Mouse (Mus musculus): ENCODE measurements around the gene Dock9.

Gene Dock9

GRCm38 (mm10) chr14:121791112-121791511 is 6.5 kb downstream of the Dock9 start:
- DNase-seq: peak; percentile 41 to 46

- no peak for DNase-seq
Measured at GRCm38 (mm10) chr14:121789273-121789672, 8.4 kb downstream of the Dock9 start.

GRCm38 (mm10) chr14:121788451-121788850 is 9.2 kb downstream of the Dock9 start:
- DNase-seq: no peak

- peak; percentile 75 to 89 for DNase-seq
Measured at GRCm38 (mm10) chr14:121787430-121787829, 10.2 kb downstream of the Dock9 start.

GRCm38 (mm10) chr14:121786900-121787299 is 10.7 kb downstream of the Dock9 start:
- no peak for DNase-seq

GRCm38 (mm10) chr14:121785394-121785793 is 12.2 kb downstream of the Dock9 start:
- no peak for DNase-seq

- peak; percentile 56 to 68 for DNase-seq
Measured at GRCm38 (mm10) chr14:121780942-121781531, 16.6 kb downstream of the Dock9 start.

- DNase-seq: no peak
Measured at GRCm38 (mm10) chr14:121780144-121780913, 17.3 kb downstream of the Dock9 start.

GRCm38 (mm10) chr14:121779620-121780019 is 18.0 kb downstream of the Dock9 start:
- no peak for DNase-seq

GRCm38 (mm10) chr14:121777279-121777831 is 20.3 kb downstream of the Dock9 start:
- no peak for DNase-seq

- peak in 1 of 2 experiments; percentile 48 for DNase-seq
Measured at GRCm38 (mm10) chr14:121776749-121777148, 20.9 kb downstream of the Dock9 start.

GRCm38 (mm10) chr14:121762021-121762452 is 35.6 kb downstream of the Dock9 start:
- DNase-seq: no peak

- no peak for DNase-seq
Measured at GRCm38 (mm10) chr14:121760403-121760802, 37.2 kb downstream of the Dock9 start.

- peak; percentile 56 to 76 for DNase-seq
Measured at GRCm38 (mm10) chr14:121754110-121754509, 43.5 kb downstream of the Dock9 start.

GRCm38 (mm10) chr14:121752686-121753426 is 44.8 kb downstream of the Dock9 start:
- DNase-seq: no peak

GRCm38 (mm10) chr14:121749606-121750005 is 48.0 kb downstream of the Dock9 start:
- no peak for DNase-seq

- DNase-seq: no peak
Measured at GRCm38 (mm10) chr14:121749084-121749483, 48.6 kb downstream of the Dock9 start.

- no peak for DNase-seq
Measured at GRCm38 (mm10) chr14:121747360-121747759, 50.3 kb downstream of the Dock9 start.

GRCm38 (mm10) chr14:121743787-121744417 is 53.7 kb downstream of the Dock9 start:
- no peak for DNase-seq

GRCm38 (mm10) chr14:121738431-121739403 is 58.9 kb downstream of the Dock9 start:
- DNase-seq: no peak

GRCm38 (mm10) chr14:121737277-121737676 is 60.4 kb downstream of the Dock9 start:
- no peak for DNase-seq
